Mouse (Mus musculus): ENCODE data around the gene Osbpl9. TPM values are rescaled to one million over a fixed set of nuclear protein-coding genes. Genes with fewer than 3 reads are reported as not detected.

The Osbpl9 gene
- polyA plus RNA-seq, 1 experiment from 2014 or later = 66.7 TPM

DNA sequence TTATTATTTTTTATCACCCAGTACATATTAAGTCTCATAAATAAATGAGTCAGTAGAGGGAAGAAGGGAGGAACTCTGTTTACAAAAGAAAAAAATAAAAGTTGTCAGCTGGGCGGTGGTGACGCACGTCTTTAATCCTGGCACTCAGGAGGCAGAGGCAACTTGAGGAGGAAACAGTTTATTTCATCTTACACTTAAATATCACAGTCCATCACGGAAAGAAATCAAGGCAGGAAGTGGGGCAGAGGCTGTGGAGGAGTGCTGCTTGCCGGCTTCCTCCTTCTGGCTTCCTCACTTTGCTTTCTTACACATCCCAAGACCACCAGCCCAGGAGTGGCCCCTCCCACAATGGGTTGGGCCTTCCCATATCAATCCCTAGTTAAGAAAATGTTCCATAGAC lies 24.0 kb upstream of the Osbpl9 start:
- no peak overlapping the region for H3K4me3 ChIP-seq
- no peaks in the 10 kb centered on the region for H3K9me3 ChIP-seq
- H3K4me1 ChIP-seq (replicated peaks) = peaks cover 19% of the 10 kb centered on the region
- no peak overlapping the region for H3K27ac ChIP-seq
- H3K36me3 ChIP-seq = no peaks in the 10 kb centered on the region
- H3K27me3 ChIP-seq (ENCODE audit: insufficient read depth, poor library complexity, severe bottlenecking) = no peaks in the 10 kb centered on the region
- 73% methylated on average over 5 of the region's 5 CpGs for WGBS
- DNase-seq (ENCODE audit: low spot score) = no peak

DNA sequence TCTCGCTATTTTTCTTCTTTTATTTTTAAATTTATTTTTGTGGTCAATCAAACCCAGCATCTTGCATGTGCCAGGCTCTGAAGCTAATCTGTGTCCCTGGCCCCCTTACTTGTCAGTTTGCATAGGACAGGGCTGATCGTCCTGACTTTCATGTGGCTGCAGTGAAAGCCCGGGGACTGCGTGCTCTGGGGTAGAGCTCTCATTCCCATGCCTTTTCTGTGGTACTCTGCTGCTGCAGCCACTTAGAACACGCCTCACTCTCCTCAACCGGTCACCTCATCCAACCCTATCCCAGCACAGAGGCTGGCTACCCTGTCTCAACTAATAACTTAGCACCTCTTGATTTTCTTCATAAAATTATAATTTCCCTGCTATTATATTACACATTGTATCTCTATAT lies 23.5 kb upstream of the Osbpl9 start:
- Histone ChIP-seq H3K36me3 (no peaks in the 10 kb centered on the region), H3K4me1 (replicated peaks) (peaks cover 19% of the 10 kb centered on the region), H3K4me3 (no peak overlapping the region), H3K27ac (peak overlapping the region; percentile 69), H3K9me3 (no peaks in the 10 kb centered on the region), H3K27me3 (ENCODE audit: insufficient read depth, poor library complexity, severe bottlenecking) (no peaks in the 10 kb centered on the region)
- no peak for DNase-seq (ENCODE audit: low spot score)
- 69% methylated on average over 6 of the region's 6 CpGs for WGBS

DNA sequence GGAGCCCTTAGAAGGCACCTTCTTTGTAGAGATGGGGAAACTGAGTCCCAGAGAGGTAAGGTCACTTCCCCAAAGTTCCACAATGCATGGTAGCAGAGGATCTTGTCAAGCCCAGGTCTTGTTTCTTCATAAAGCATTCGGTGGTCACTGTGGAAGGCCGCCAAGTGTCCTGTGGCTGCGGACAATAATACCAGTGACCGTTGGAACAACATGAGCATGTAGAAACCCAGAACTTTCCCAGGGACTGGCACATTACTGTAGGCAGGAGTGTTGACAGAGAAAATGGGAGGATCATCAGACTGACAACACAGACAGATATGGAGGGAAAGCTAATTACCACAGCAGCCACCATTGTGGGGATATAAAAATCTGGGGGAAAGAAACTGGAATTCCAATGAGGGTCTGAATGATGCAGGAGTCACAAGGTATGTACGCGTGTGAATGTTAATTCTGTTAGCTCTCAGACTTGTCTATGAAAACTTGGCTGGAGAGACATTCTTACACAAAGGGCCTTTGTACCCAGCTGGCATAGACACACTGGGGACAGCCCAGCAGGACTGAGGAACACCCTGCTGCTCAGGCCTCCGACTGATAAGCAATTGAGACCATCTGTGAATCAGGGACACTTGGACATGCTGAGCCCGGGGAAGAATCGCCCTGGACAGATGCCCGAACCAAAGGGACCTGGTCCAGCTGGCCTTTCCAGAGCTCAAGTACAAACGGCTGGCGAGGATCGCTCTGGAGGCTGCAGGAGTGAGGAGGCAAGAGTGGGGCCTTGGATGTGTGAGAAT lies 22.9 kb upstream of the Osbpl9 start:
- no peak overlapping the region for H3K4me3 ChIP-seq
- peaks cover 22% of the 10 kb centered on the region for H3K4me1 ChIP-seq (replicated peaks)
- H3K27me3 ChIP-seq (ENCODE audit: insufficient read depth, poor library complexity, severe bottlenecking) = no peaks in the 10 kb centered on the region
- DNase-seq (ENCODE audit: low spot score) = peak; percentile 16
- 57% methylated on average over 13 of the region's 13 CpGs for WGBS
- H3K27ac ChIP-seq = peak overlapping the region; percentile 69
- H3K9me3 ChIP-seq = no peaks in the 10 kb centered on the region
- no peaks in the 10 kb centered on the region for H3K36me3 ChIP-seq

DNA sequence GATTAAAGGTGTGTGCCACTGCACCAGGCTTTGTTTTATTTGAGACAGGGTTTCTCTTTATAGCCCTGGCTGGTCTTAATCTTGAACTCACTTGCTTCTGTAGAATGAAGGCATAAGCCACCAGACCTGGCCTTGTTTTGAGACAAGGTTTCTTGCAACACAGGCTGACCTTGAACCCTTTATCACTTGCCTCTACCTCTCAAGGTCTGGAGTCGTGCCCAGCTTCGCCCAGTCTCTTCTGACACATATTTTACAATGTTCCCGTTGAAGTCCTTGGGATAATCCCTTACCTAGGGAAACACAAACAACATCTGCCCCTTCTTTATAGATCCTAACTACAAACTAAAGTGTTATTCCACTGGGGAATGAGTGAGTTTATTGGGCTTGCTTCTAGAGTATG lies 19.9 kb upstream of the Osbpl9 start:
- 87% methylated on average over 3 of the region's 3 CpGs for WGBS
- Histone ChIP-seq H3K4me3 (no peak overlapping the region), H3K9me3 (no peaks in the 10 kb centered on the region), H3K4me1 (replicated peaks) (peaks cover 17% of the 10 kb centered on the region), H3K36me3 (no peaks in the 10 kb centered on the region), H3K27ac (no peak overlapping the region), H3K27me3 (ENCODE audit: insufficient read depth, poor library complexity, severe bottlenecking) (no peaks in the 10 kb centered on the region)
- no peak for DNase-seq (ENCODE audit: low spot score)

DNA sequence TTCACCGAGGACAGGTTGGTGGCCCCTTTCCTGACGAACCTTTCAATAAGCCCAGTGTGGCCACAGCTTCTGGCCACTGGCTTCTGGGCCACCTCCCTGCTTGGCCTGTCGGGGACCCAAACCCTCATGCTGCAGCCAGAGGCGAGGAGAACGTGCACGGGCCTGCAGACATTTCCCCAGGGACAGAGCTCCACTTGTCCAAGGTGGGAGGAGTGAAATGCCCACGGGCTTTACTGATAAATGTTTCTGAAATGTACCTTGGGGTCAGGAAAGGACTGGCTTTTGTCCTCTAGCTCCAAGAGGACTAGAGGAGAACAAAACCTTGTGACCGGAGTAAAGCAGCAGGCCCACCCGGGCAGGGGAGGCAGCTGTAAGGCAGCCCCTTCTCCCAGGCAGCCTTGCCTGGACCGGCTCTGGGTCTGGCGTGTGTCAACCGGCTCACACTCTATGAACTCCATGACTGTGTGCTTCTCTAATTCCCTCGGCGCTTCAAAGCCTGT lies 18.4 kb upstream of the Osbpl9 start:
- no peak overlapping the region for H3K27ac ChIP-seq
- H3K27me3 ChIP-seq (ENCODE audit: insufficient read depth, poor library complexity, severe bottlenecking) = no peaks in the 10 kb centered on the region
- DNase-seq (ENCODE audit: low spot score) = no peak
- H3K4me1 ChIP-seq (replicated peaks) = peaks cover 15% of the 10 kb centered on the region
- H3K36me3 ChIP-seq = no peaks in the 10 kb centered on the region
- no peaks in the 10 kb centered on the region for H3K9me3 ChIP-seq
- H3K4me3 ChIP-seq = no peak overlapping the region
- WGBS = 76% methylated on average over 14 of the region's 14 CpGs

DNA sequence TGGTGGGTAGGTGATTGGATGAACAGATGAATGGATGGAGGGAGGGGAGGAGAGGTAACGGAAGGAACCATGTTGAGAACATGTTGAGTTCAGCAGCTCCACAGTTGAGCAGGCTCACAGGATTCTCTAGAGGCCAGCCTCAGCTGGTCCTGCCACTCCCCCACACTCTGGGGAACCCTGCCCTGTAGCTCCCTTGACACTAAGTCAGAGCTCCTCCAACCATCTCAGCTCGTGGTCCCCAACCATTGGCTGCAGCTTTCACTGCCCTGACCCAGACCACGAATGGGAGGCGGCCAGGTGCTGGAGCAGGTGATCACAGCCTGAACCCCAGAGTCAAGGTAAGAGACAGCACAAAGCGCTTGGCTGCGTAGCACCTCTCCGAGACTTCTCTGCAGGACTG lies 15.9 kb upstream of the Osbpl9 start:
- 69% methylated on average over 7 of the region's 7 CpGs for WGBS
- Histone ChIP-seq H3K27ac (no peak overlapping the region), H3K4me1 (replicated peaks) (0 out of 2 replicates have a peak, but pooled peaks cover 3% of the 10 kb centered on the region), H3K4me3 (no peak overlapping the region), H3K9me3 (no peaks in the 10 kb centered on the region), H3K27me3 (ENCODE audit: insufficient read depth, poor library complexity, severe bottlenecking) (no peaks in the 10 kb centered on the region), H3K36me3 (no peaks in the 10 kb centered on the region)
- DNase-seq (ENCODE audit: low spot score) = no peak

DNA sequence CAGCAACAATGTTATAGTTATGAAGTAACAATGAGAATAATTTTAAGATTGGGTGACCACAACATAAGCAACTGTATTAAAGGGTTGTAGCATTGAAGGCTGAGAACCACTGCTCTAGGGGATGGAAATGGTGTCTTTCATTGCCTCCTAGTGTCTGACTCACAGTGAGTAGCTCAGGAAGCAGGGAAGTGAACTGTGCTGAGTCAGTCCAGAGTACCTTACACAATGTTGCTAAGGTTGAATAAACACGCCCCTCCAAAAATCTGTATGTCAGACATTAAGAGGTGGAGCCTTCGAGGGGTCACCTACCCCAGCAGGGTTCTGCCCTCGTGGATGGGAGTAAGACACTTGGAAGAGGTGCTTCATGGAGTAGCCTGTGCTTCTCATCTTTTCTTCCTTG lies 11.9 kb upstream of the Osbpl9 start:
- WGBS = 79% methylated on average over 3 of the region's 3 CpGs
- H3K36me3 ChIP-seq = no peaks in the 10 kb centered on the region

DNA sequence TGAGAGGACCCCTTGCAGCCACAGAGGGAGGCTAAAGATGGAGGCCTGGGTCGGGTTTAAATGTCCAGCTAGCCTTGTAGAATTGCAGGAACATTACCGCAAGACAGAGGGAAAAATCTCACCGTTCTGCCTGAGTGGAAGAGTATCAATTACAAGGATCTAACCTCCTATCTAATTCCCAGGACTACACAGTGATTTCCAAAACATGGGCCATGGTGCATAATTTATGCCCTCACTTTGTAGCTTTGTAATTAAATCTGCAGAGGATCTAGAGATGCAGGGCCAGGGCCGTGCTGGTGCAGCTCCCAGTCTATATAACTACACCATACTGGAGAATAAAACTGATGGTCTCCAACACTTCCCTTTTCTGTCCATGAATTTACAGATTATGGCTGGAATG lies 8.8 kb upstream of the Osbpl9 start:
- Histone ChIP-seq H3K36me3 (no peaks in the 10 kb centered on the region), H3K9me3 (no peaks in the 10 kb centered on the region), H3K4me1 (replicated peaks) (peaks cover 7% of the 10 kb centered on the region; the same call in 1 of the 2 replicates), H3K4me3 (no peak overlapping the region), H3K27ac (no peak overlapping the region; the same call in 1 of the 2 replicates), H3K27me3 (ENCODE audit: insufficient read depth, poor library complexity, severe bottlenecking) (no peaks in the 10 kb centered on the region)
- no peak for DNase-seq (ENCODE audit: low spot score)
- WGBS = 74% methylated on average over 4 of the region's 4 CpGs

More for the DNA sequence above, 11.9 kb upstream of the Osbpl9 start:
- no peak for DNase-seq (ENCODE audit: low spot score)
- peaks cover 7% of the 10 kb centered on the region; the same call in 1 of the 2 replicates for H3K4me1 ChIP-seq (replicated peaks)
- no peak overlapping the region for H3K27ac ChIP-seq
- H3K4me3 ChIP-seq = no peak overlapping the region
- H3K27me3 ChIP-seq (ENCODE audit: insufficient read depth, poor library complexity, severe bottlenecking) = no peaks in the 10 kb centered on the region
- no peaks in the 10 kb centered on the region for H3K9me3 ChIP-seq

DNA sequence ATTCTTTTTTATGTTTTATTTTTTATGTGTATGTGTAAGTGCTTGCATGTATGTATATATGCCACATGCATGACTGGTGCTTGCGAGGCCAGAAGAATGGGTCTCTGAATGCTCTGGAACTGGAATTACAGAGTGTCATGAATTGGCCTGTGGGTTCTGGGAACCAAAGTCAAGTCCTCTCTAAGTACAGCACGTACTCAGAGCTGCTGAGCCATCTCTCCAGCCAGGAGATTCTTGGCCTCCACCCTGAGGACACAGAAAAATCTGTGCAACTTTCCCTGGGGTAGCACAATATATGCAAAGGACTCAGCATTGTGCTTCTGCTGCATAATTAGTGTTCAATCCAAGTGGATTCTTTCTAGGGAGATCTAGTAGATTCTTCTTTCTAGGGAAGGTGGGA lies 8.2 kb upstream of the Osbpl9 start:
- Histone ChIP-seq H3K27ac (no peak overlapping the region; the same call in 1 of the 2 replicates), H3K4me1 (replicated peaks) (peaks cover 7% of the 10 kb centered on the region; the same call in 1 of the 2 replicates), H3K27me3 (ENCODE audit: insufficient read depth, poor library complexity, severe bottlenecking) (no peaks in the 10 kb centered on the region), H3K4me3 (no peak overlapping the region), H3K36me3 (no peaks in the 10 kb centered on the region), H3K9me3 (no peaks in the 10 kb centered on the region)
- 85% methylated on average over 2 of the region's 2 CpGs for WGBS
- DNase-seq (ENCODE audit: low spot score) = no peak

DNA sequence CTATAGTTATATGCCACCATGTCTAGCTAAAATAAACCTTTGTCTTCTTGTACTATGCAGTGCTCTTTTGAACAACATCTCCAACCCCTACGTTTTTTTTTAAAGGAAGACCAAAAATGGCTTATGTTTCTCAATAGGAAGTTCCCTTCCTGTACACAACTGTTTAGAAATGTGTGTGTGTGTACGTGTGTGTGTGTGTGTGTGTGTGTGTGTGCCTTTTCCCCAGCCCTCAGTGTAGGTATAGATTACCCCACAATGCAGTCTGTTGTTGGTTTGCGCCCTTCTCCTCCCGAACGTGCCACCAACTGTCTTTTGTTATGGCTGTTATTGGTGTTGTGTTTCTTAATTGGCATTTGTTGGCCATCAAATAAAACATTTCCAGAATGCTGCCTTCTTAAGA lies 5.5 kb upstream of the Osbpl9 start:
- H3K27me3 ChIP-seq (ENCODE audit: insufficient read depth, poor library complexity, severe bottlenecking) = no peaks in the 10 kb centered on the region
- peaks cover 8% of the 10 kb centered on the region; the same call in 1 of the 2 replicates for H3K4me1 ChIP-seq (replicated peaks)
- H3K4me3 ChIP-seq = no peak overlapping the region
- no peaks in the 10 kb centered on the region for H3K36me3 ChIP-seq
- H3K27ac ChIP-seq = no peak overlapping the region
- WGBS = 81% methylated on average over 5 of the region's 5 CpGs
- DNase-seq (ENCODE audit: low spot score) = no peak
- H3K9me3 ChIP-seq = no peaks in the 10 kb centered on the region

DNA sequence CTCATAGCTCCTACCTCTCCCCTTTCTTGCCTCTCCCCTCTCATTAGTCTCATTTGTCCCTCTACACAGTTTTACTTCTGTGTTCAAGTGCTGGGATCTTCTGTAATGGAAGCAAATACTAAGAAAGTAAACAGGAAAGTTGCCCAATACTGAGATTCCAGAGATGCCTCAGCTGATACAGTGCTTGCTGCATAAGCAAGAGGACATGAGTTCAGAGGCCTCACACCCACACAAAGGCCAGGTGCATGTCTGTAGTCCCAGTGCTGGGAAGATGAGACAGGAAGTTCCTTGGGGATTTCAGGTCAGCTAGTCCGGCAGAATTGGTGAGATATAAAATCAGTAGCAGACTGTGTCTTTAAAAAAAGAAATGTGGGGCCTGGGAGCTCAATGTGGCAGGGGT lies 2.3 kb upstream of the Osbpl9 start:
- WGBS = 81% methylated on average over 1 of the region's 1 CpGs
- Histone ChIP-seq H3K4me3 (no peak overlapping the region), H3K4me1 (replicated peaks) (peaks cover 15% of the 10 kb centered on the region), H3K27ac (no peak overlapping the region), H3K27me3 (ENCODE audit: insufficient read depth, poor library complexity, severe bottlenecking) (no peaks in the 10 kb centered on the region), H3K36me3 (no peaks in the 10 kb centered on the region), H3K9me3 (no peaks in the 10 kb centered on the region)
- DNase-seq (ENCODE audit: low spot score) = no peak

DNA sequence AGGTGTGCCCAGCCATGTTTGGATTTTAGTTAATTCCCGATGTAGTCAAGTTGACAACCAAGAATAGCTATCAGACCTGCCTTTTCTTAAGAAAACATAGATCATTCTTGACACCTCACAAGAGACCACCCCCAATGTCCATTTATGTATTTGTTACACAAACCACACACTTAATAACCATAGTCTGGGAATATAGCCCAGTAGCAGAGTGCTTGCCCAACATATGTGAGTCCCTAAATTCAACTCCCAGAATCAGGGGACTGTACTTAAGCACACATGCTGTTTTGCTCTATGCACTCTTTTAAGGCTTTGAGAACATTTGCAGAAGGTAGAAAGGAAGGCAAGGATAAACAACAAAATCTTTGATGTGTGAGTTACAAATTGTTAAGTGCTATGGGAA lies 1.9 kb upstream of the Osbpl9 start:
- Histone ChIP-seq H3K36me3 (no peaks in the 10 kb centered on the region), H3K27ac (no peak overlapping the region), H3K27me3 (ENCODE audit: insufficient read depth, poor library complexity, severe bottlenecking) (no peaks in the 10 kb centered on the region), H3K9me3 (no peaks in the 10 kb centered on the region), H3K4me1 (replicated peaks) (peaks cover 15% of the 10 kb centered on the region), H3K4me3 (no peak overlapping the region)
- 96% methylated on average over 1 of the region's 1 CpGs for WGBS
- no peak for DNase-seq (ENCODE audit: low spot score)

DNA sequence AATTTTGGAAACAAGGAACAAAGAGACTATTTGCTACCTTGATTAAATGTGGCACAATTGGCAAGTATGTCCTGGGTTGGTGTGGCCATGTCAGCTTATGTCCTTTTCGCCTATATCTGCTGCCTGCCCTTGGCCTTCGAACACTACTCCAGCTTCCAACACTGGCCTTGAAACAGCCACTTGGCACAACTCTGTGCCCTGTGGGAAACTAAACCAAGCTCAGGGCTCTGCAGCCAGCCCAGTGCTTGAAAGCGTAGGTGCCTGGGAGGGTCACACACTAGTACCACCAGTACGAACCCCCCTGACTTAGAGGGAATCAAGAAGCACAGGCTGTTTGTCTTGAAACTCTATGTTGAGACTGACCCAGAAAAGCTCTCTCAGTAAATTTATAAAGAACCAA lies 3.0 kb downstream of the Osbpl9 start:
- 87% methylated on average over 4 of the region's 4 CpGs for WGBS
- peaks cover 14% of the 10 kb centered on the region; the same call in 1 of the 2 replicates for H3K36me3 ChIP-seq
- no peaks in the 10 kb centered on the region for H3K27me3 ChIP-seq (ENCODE audit: insufficient read depth, poor library complexity, severe bottlenecking)
- no peak overlapping the region for H3K4me3 ChIP-seq
- no peaks in the 10 kb centered on the region for H3K9me3 ChIP-seq
- peaks cover 15% of the 10 kb centered on the region for H3K4me1 ChIP-seq (replicated peaks)
- no peak for DNase-seq (ENCODE audit: low spot score)
- H3K27ac ChIP-seq = no peak overlapping the region

All from hindbrain, embryonic 10.5 days (tissue).